In genomic region chr5:117696366-117696765, GRCm38 (mm10) we compare ENCODE assay signal across 29 mouse cellular contexts.
DNase-seq lines count a peak whose midpoint lies in the region; ATAC-seq and TF ChIP-seq lines count a peak whose summit lies in the region.
"Had no signal": no experiment of that assay in that cellular context is flagged by ENCODE, and none has a peak within 500 bp of the region (broad histone marks: within the 10 kb centered on the region; RNA-seq: fewer than 3 reads in every experiment).

No protein-coding gene starts in this region.

- 67% methylated on average over 8 of the region's 8 CpGs for WGBS in forebrain, postnatal 0 days
- WGBS in forebrain, embryonic 16.5 days, result 74% methylated on average over 8 of the region's 8 CpGs
- WGBS in midbrain, postnatal 0 days, result 83% methylated on average over 8 of the region's 8 CpGs
- WGBS in midbrain, embryonic 14.5 days, result 87% methylated on average over 8 of the region's 8 CpGs

- no peak overlapping the region for H3K9ac ChIP-seq in forebrain, postnatal 0 days
- no peak overlapping the region for H3K9ac ChIP-seq in forebrain, embryonic 16.5 days (replicated peaks; ENCODE audit: low read depth, low read length)
- no peak overlapping the region for H3K9ac ChIP-seq in midbrain, postnatal 0 days (replicated peaks; ENCODE audit: low read length, poor library complexity, severe bottlenecking)
- H3K9ac ChIP-seq in midbrain, embryonic 14.5 days (replicated peaks; ENCODE audit: low read length), result no peak overlapping the region
- H3K9ac ChIP-seq: embryonic facial prominence, embryonic 15.5 days; forebrain, embryonic 13.5 days; heart, embryonic 12.5 days; hindbrain, embryonic 13.5 days; limb, embryonic 15.5 days; liver, embryonic 13.5 days; neural tube, embryonic 13.5 days had no signal

- H3K4me2 ChIP-seq in forebrain, postnatal 0 days (ENCODE audit: low read depth), result no peak overlapping the region
- H3K4me2 ChIP-seq in forebrain, embryonic 16.5 days (ENCODE audit: low read length), result no peak overlapping the region
- H3K4me2 ChIP-seq in midbrain, postnatal 0 days (ENCODE audit: low read depth, low read length, poor library complexity, severe bottlenecking), result no peak overlapping the region
- no peak overlapping the region for H3K4me2 ChIP-seq in midbrain, embryonic 14.5 days (ENCODE audit: low read length)
- H3K4me2 ChIP-seq: embryonic facial prominence, embryonic 15.5 days; forebrain, embryonic 13.5 days; heart, embryonic 12.5 days; hindbrain, embryonic 13.5 days; limb, embryonic 15.5 days; liver, embryonic 13.5 days; midbrain, embryonic 11.5 days; neural tube, embryonic 13.5 days had no signal

- no peaks in the 10 kb centered on the region for H3K4me1 ChIP-seq in forebrain, postnatal 0 days (ENCODE audit: insufficient read depth)
- no peaks in the 10 kb centered on the region for H3K4me1 ChIP-seq in forebrain, embryonic 16.5 days (replicated peaks; ENCODE audit: control insufficient read depth, insufficient read depth, low read length)
- no peaks in the 10 kb centered on the region; the same call in 1 of the 2 replicates for H3K4me1 ChIP-seq in midbrain, postnatal 0 days (ENCODE audit: insufficient read depth, low read length)
- no peaks in the 10 kb centered on the region for H3K4me1 ChIP-seq in midbrain, embryonic 14.5 days (ENCODE audit: control insufficient read depth, insufficient read depth, low read length)
- H3K4me1 ChIP-seq: embryonic facial prominence, embryonic 15.5 days; forebrain, embryonic 13.5 days; heart, embryonic 12.5 days; limb, embryonic 15.5 days; liver, embryonic 13.5 days; neural tube, embryonic 13.5 days had no signal

- no peak for TF ChIP-seq CTCF in forebrain, postnatal 0 days (IDR thresholded peaks at IDR 0.05; ENCODE audit: low read depth)
- TF ChIP-seq CTCF in midbrain, postnatal 0 days (IDR thresholded peaks at IDR 0.05), result no peak

- H3K4me3 ChIP-seq in forebrain, postnatal 0 days (ENCODE audit: low read depth, low read length), result no peak overlapping the region
- no peak overlapping the region for H3K4me3 ChIP-seq in forebrain, embryonic 16.5 days (replicated peaks; ENCODE audit: low read length)
- no peak overlapping the region for H3K4me3 ChIP-seq in midbrain, postnatal 0 days (ENCODE audit: low read depth, low read length)
- H3K4me3 ChIP-seq in midbrain, embryonic 14.5 days (replicated peaks; ENCODE audit: low read depth, low read length), result no peak overlapping the region
- H3K4me3 ChIP-seq: embryonic facial prominence, embryonic 10.5 days; embryonic facial prominence, embryonic 15.5 days; forebrain, embryonic 13.5 days; heart, adult 2 months; heart, embryonic 12.5 days; hindbrain, embryonic 13.5 days; layer of hippocampus, adult 2 months; limb, embryonic 10.5 days; limb, embryonic 15.5 days; liver, embryonic 13.5 days; neural tube, embryonic 13.5 days had no signal

- DNase-seq in forebrain, postnatal 0 days, result peak; percentile 41
- peak; percentile 65 for DNase-seq in midbrain, postnatal 0 days (ENCODE audit: low spot score)
- DNase-seq in midbrain, embryonic 14.5 days, result no peak
- peak; percentile 88 for DNase-seq in adrenal gland, postnatal 14 days
- peak; percentile 48 for DNase-seq in brain, adult 2 months (ENCODE audit: low read depth, low spot score)
- DNase-seq in spleen, postnatal 4 days (ENCODE audit: low spot score in 2 of 2), result no peak
- DNase-seq: B cell, adult 2 months; cerebellum, adult 11 months; heart, adult 2 months; heart, postnatal 4 days; kidney, adult 11 months; kidney, postnatal 14 days; liver, embryonic 13.5 days; lung, adult 18-20 months; lung, postnatal 14 days; right cerebral cortex, postnatal 4 days; thymus, postnatal 4 days had no signal

- ATAC-seq in forebrain, postnatal 0 days, result no peak
- no peak for ATAC-seq in forebrain, embryonic 16.5 days
- ATAC-seq in midbrain, postnatal 0 days (ENCODE audit: low FRiP score), result no peak
- ATAC-seq in midbrain, embryonic 14.5 days (ENCODE audit: low FRiP score, low TSS enrichment), result no peak
- ATAC-seq: forebrain, embryonic 13.5 days; inflammation-experienced regulatory T-cells, adult 6 months had no signal

- H3K27me3 ChIP-seq in forebrain, postnatal 0 days (ENCODE audit: insufficient read depth, low read length), result no peaks in the 10 kb centered on the region
- H3K27me3 ChIP-seq in forebrain, embryonic 16.5 days (replicated peaks; ENCODE audit: control insufficient read depth, insufficient read depth, low read length), result no peaks in the 10 kb centered on the region
- no peaks in the 10 kb centered on the region for H3K27me3 ChIP-seq in midbrain, postnatal 0 days (ENCODE audit: insufficient read depth, low read length)
- no peaks in the 10 kb centered on the region for H3K27me3 ChIP-seq in midbrain, embryonic 14.5 days (ENCODE audit: control insufficient read depth, insufficient read depth, low read length)
- H3K27me3 ChIP-seq: embryonic facial prominence, embryonic 15.5 days; forebrain, embryonic 13.5 days; limb, embryonic 15.5 days; liver, embryonic 13.5 days; neural tube, embryonic 13.5 days had no signal

- no peaks in the 10 kb centered on the region for H3K36me3 ChIP-seq in forebrain, postnatal 0 days (ENCODE audit: insufficient read depth)
- H3K36me3 ChIP-seq in forebrain, embryonic 16.5 days (ENCODE audit: control insufficient read depth, insufficient read depth), result no peaks in the 10 kb centered on the region
- no peaks in the 10 kb centered on the region for H3K36me3 ChIP-seq in midbrain, postnatal 0 days (ENCODE audit: insufficient read depth, low read length)
- peaks cover 4% of the 10 kb centered on the region; the same call in 1 of the 2 replicates for H3K36me3 ChIP-seq in midbrain, embryonic 14.5 days (ENCODE audit: control insufficient read depth, insufficient read depth, low read length)
- H3K36me3 ChIP-seq: embryonic facial prominence, embryonic 10.5 days; embryonic facial prominence, embryonic 15.5 days; heart, embryonic 12.5 days; hindbrain, embryonic 13.5 days; limb, embryonic 10.5 days; limb, embryonic 15.5 days; liver, embryonic 13.5 days; neural tube, embryonic 13.5 days had no signal

- no peaks in the 10 kb centered on the region for H3K9me3 ChIP-seq in forebrain, postnatal 0 days (ENCODE audit: low read length)
- no peaks in the 10 kb centered on the region for H3K9me3 ChIP-seq in forebrain, embryonic 16.5 days (ENCODE audit: control insufficient read depth, low read length)
- H3K9me3 ChIP-seq in midbrain, postnatal 0 days (ENCODE audit: low read length), result no peaks in the 10 kb centered on the region
- H3K9me3 ChIP-seq in midbrain, embryonic 14.5 days (ENCODE audit: control insufficient read depth, low read length), result no peaks in the 10 kb centered on the region
- H3K9me3 ChIP-seq: embryonic facial prominence, embryonic 10.5 days; embryonic facial prominence, embryonic 15.5 days; forebrain, embryonic 13.5 days; heart, embryonic 12.5 days; hindbrain, embryonic 13.5 days; limb, embryonic 10.5 days; limb, embryonic 15.5 days; neural tube, embryonic 13.5 days had no signal

- no peak overlapping the region for H3K27ac ChIP-seq in forebrain, postnatal 0 days (ENCODE audit: low read depth, low read length)
- H3K27ac ChIP-seq in forebrain, embryonic 16.5 days (ENCODE audit: low read length), result no peak overlapping the region
- H3K27ac ChIP-seq in midbrain, postnatal 0 days (ENCODE audit: low read depth, low read length), result no peak overlapping the region
- no peak overlapping the region for H3K27ac ChIP-seq in midbrain, embryonic 14.5 days (replicated peaks; ENCODE audit: low read depth, low read length)
- H3K27ac ChIP-seq: embryonic facial prominence, embryonic 10.5 days; embryonic facial prominence, embryonic 15.5 days; forebrain, embryonic 13.5 days; heart, adult 2 months; hindbrain, embryonic 13.5 days; layer of hippocampus, adult 2 months; limb, embryonic 10.5 days; limb, embryonic 15.5 days; liver, embryonic 13.5 days; neural tube, embryonic 13.5 days had no signal

Comparison
In these comparisons a context has a peak if more than half of its experiments do, and no peak if none do; other contexts are left out.
1. DNase-seq: peak in forebrain, postnatal 0 days (single experiment), midbrain, postnatal 0 days (single experiment), adrenal gland, postnatal 14 days (single experiment) and brain, adult 2 months (single experiment); none in midbrain, embryonic 14.5 days (single experiment) and spleen, postnatal 4 days (0 of 2).